Mouse (Mus musculus) CD4-positive helper T cell, adult 2 months (primary cell): ENCODE measurements around the gene Rora.
A peak's percentile ranks its signal among the peaks of the same experiment; 100 is the strongest.

Experiments used
- DNase-seq: peaks from one replicate; pipeline ENCODE4 v3.0.0-alpha.2; 2012; ENCODE audit warnings: low read depth, missing footprints, low spot score

Rora gene

GRCm38 (mm10) chr9:69226424-69226823 is 572.8 kb downstream of the Rora start:
- peak; percentile 16 for DNase-seq

- no peak for DNase-seq
These were observed 574.2 kb downstream of the Rora start for GRCm38 (mm10) chr9:69227806-69228205.

- DNase-seq = no peak
These were observed 576.3 kb downstream of the Rora start for GRCm38 (mm10) chr9:69229935-69230334.

GRCm38 (mm10) chr9:69234526-69234925 is 580.9 kb downstream of the Rora start:
- no peak for DNase-seq

GRCm38 (mm10) chr9:69237316-69237715 is 583.7 kb downstream of the Rora start:
- DNase-seq = no peak

GRCm38 (mm10) chr9:69242538-69242937 is 589.0 kb downstream of the Rora start:
- DNase-seq = no peak

GRCm38 (mm10) chr9:69243626-69244025 is 590.0 kb downstream of the Rora start:
- no peak for DNase-seq

GRCm38 (mm10) chr9:69246225-69246624 is 592.6 kb downstream of the Rora start:
- no peak for DNase-seq

GRCm38 (mm10) chr9:69249586-69249985 is 596.0 kb downstream of the Rora start:
- DNase-seq = no peak

GRCm38 (mm10) chr9:69250326-69250725 is 596.7 kb downstream of the Rora start:
- DNase-seq = no peak

GRCm38 (mm10) chr9:69258506-69258905 is 604.9 kb downstream of the Rora start:
- no peak for DNase-seq

GRCm38 (mm10) chr9:69259382-69259781 is 605.8 kb downstream of the Rora start:
- DNase-seq = no peak

- no peak for DNase-seq
These were observed 611.6 kb downstream of the Rora start for GRCm38 (mm10) chr9:69265151-69265550.

- no peak for DNase-seq
These were observed 616.8 kb downstream of the Rora start for GRCm38 (mm10) chr9:69270374-69270773.

- DNase-seq = no peak
These were observed 617.3 kb downstream of the Rora start for GRCm38 (mm10) chr9:69270931-69271330.

GRCm38 (mm10) chr9:69272884-69273283 is 619.3 kb downstream of the Rora start:
- no peak for DNase-seq

GRCm38 (mm10) chr9:69274766-69275485 is 621.3 kb downstream of the Rora start:
- DNase-seq = no peak

- no peak for DNase-seq
These were observed 623.7 kb downstream of the Rora start for GRCm38 (mm10) chr9:69277256-69277655.

- DNase-seq = no peak
These were observed 631.4 kb downstream of the Rora start for GRCm38 (mm10) chr9:69285011-69285410.

GRCm38 (mm10) chr9:69288113-69288512 is 634.5 kb downstream of the Rora start:
- DNase-seq = no peak

GRCm38 (mm10) chr9:69288586-69288985 is 635.0 kb downstream of the Rora start:
- DNase-seq = no peak

GRCm38 (mm10) chr9:69289056-69290017 is 635.8 kb downstream of the Rora start:
- DNase-seq = peak; percentile 93
